Mouse (Mus musculus): Measurements from ENCODE around the gene C530025M09Rik.

The C530025M09Rik gene

GRCm38 (mm10) chr2:149830536-149831458 lies at the start of gene C530025M09Rik:
C530025M09Rik (minus strand) TSS chr2:149831213.
- no peak for DNase-seq (ENCODE audit: low spot score in 2 of 2)

GRCm38 (mm10) chr2:149877954-149878353 lies 46.9 kb upstream of the C530025M09Rik start:
- no peak for DNase-seq (ENCODE audit: low spot score in 2 of 2)

- DNase-seq (ENCODE audit: low spot score in 2 of 2), result no peak
Measured at GRCm38 (mm10) chr2:149873346-149873745, 42.3 kb upstream of the C530025M09Rik start.

GRCm38 (mm10) chr2:149872496-149872895 lies 41.5 kb upstream of the C530025M09Rik start:
- DNase-seq (ENCODE audit: low spot score in 2 of 2), result no peak

GRCm38 (mm10) chr2:149870496-149870895 lies 39.5 kb upstream of the C530025M09Rik start:
- DNase-seq (ENCODE audit: low spot score in 2 of 2), result no peak

GRCm38 (mm10) chr2:149865914-149866435 lies 35.0 kb upstream of the C530025M09Rik start:
- no peak for DNase-seq (ENCODE audit: low spot score in 2 of 2)

GRCm38 (mm10) chr2:149861002-149861401 lies 30.0 kb upstream of the C530025M09Rik start:
- DNase-seq (ENCODE audit: low spot score in 2 of 2), result no peak

GRCm38 (mm10) chr2:149848778-149849177 lies 17.8 kb upstream of the C530025M09Rik start:
- no peak for DNase-seq (ENCODE audit: low spot score in 2 of 2)

- DNase-seq (ENCODE audit: low spot score in 2 of 2), result no peak
Measured at GRCm38 (mm10) chr2:149844575-149844974, 13.6 kb upstream of the C530025M09Rik start.

GRCm38 (mm10) chr2:149839666-149840065 lies 8.7 kb upstream of the C530025M09Rik start:
- DNase-seq (ENCODE audit: low spot score in 2 of 2), result no peak

- no peak for DNase-seq (ENCODE audit: low spot score in 2 of 2)
Measured at GRCm38 (mm10) chr2:149836471-149837135, 5.6 kb upstream of the C530025M09Rik start.

- no peak for DNase-seq (ENCODE audit: low spot score in 2 of 2)
Measured at GRCm38 (mm10) chr2:149835091-149835490, 4.1 kb upstream of the C530025M09Rik start.

GRCm38 (mm10) chr2:149832301-149832700 lies 1.3 kb upstream of the C530025M09Rik start:
- DNase-seq (ENCODE audit: low spot score in 2 of 2), result no peak

- no peak for DNase-seq (ENCODE audit: low spot score in 2 of 2)
Measured at GRCm38 (mm10) chr2:149831459-149832245, 639 bp upstream of the C530025M09Rik start.

GRCm38 (mm10) chr2:149829955-149830535 lies 968 bp downstream of the C530025M09Rik start:
- DNase-seq (ENCODE audit: low spot score in 2 of 2), result no peak

- no peak for DNase-seq (ENCODE audit: low spot score in 2 of 2)
Measured at GRCm38 (mm10) chr2:149828911-149829310, 2.1 kb downstream of the C530025M09Rik start, which contains the start of gene Syndig1. Syndig1 (plus strand) TSS chr2:149829211.

- no peak for DNase-seq (ENCODE audit: low spot score in 2 of 2)
Measured at GRCm38 (mm10) chr2:149820201-149820600, 10.8 kb downstream of the C530025M09Rik start.

- no peak for DNase-seq (ENCODE audit: low spot score in 2 of 2)
Measured at GRCm38 (mm10) chr2:149819751-149820150, 11.3 kb downstream of the C530025M09Rik start.

GRCm38 (mm10) chr2:149818395-149818794 lies 12.6 kb downstream of the C530025M09Rik start:
- no peak for DNase-seq (ENCODE audit: low spot score in 2 of 2)

GRCm38 (mm10) chr2:149812899-149813298 lies 18.1 kb downstream of the C530025M09Rik start:
- no peak for DNase-seq (ENCODE audit: low spot score in 2 of 2)

- DNase-seq (ENCODE audit: low spot score in 2 of 2), result no peak
Measured at GRCm38 (mm10) chr2:149805256-149805655, 25.8 kb downstream of the C530025M09Rik start.

All from spleen, postnatal 14 days (tissue).